Mouse (Mus musculus): ENCODE data around the gene Atg16l1.

DNA sequence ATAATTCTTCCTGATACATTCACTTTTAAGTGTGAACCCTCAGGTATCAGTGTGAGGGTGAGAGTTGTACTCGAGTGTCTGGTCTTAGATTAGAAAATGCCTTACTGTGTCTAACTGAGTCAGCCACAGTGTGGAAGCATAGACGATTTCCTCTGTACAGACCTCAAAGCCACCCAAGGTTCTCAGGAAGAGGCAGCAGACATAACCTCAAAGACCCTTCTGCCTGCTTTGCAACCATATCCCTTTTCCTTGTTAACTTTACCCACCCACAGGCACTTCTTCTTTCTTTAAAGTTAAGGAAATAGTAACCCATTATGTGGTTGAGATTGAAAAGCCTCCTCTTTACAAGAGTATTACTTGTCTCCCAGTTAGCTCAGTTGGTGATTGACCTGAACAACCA lies 10.1 kb downstream of the Atg16l1 start:
- no peak for TF ChIP-seq CTCF (IDR thresholded peaks at IDR 0.05; ENCODE audit: low read depth)
- no peak for TF ChIP-seq EP300 (optimal IDR thresholded peaks at IDR 0.05)
